Mouse (Mus musculus): ENCODE measurements around the gene Fetub. TPM values are rescaled to one million over a fixed set of nuclear protein-coding genes. Genes with fewer than 3 reads are reported as not detected.
"Not testable (repeated sequence)": the region's sequence is repeated elsewhere in the genome, so short reads cannot be mapped to it uniquely, and the experiment has no call there.

Fetub gene
- total RNA-seq, 2 experiments from 2014 or later = 0.49 to 0.54 TPM

GRCm38 (mm10) chr16:22919971-22920854, 2.1 kb downstream of the Fetub start:
- DNase-seq (ENCODE audit: low spot score in 2 of 2) = no peak
- no peak overlapping the region for H3K4me3 ChIP-seq
- H3K27ac ChIP-seq = no peak overlapping the region
- TF ChIP-seq CTCF (conservative IDR thresholded peaks at IDR 0.05) = no peak

- no peak for TF ChIP-seq CTCF (conservative IDR thresholded peaks at IDR 0.05)
- no peak overlapping the region for H3K4me3 ChIP-seq
- DNase-seq (ENCODE audit: low spot score in 2 of 2) = no peak
- H3K27ac ChIP-seq = no peak overlapping the region
These were observed 3.6 kb downstream of the Fetub start for GRCm38 (mm10) chr16:22921761-22922160.

- Histone ChIP-seq H3K27ac (no peak overlapping the region), H3K4me3 (no peak overlapping the region)
- TF ChIP-seq CTCF (conservative IDR thresholded peaks at IDR 0.05) = no peak
- no peak for DNase-seq (ENCODE audit: low spot score in 2 of 2)
These were observed 4.3 kb downstream of the Fetub start for GRCm38 (mm10) chr16:22922433-22922832.

- no peak for TF ChIP-seq CTCF (conservative IDR thresholded peaks at IDR 0.05)
- peak; percentile 44 to 68 for DNase-seq (ENCODE audit: low spot score in 2 of 2)
- Histone ChIP-seq H3K27ac (peak overlapping the region; percentile 72), H3K4me3 (no peak overlapping the region)
These were observed 11.4 kb downstream of the Fetub start for GRCm38 (mm10) chr16:22929575-22929974.

GRCm38 (mm10) chr16:22931431-22932200, 13.5 kb downstream of the Fetub start:
- DNase-seq (ENCODE audit: low spot score in 2 of 2) = no peak
- H3K27ac ChIP-seq = no peak overlapping the region
- no peak overlapping the region for H3K4me3 ChIP-seq
- no peak for TF ChIP-seq CTCF (conservative IDR thresholded peaks at IDR 0.05)

- no peak for DNase-seq (ENCODE audit: low spot score in 2 of 2)
- TF ChIP-seq CTCF (conservative IDR thresholded peaks at IDR 0.05) = no peak
- Histone ChIP-seq H3K27ac (no peak overlapping the region), H3K4me3 (no peak overlapping the region)
These were observed 19.5 kb downstream of the Fetub start for GRCm38 (mm10) chr16:22937631-22938030.

- Histone ChIP-seq H3K4me3 (no peak overlapping the region), H3K27ac (no peak overlapping the region)
- no peak for TF ChIP-seq CTCF (conservative IDR thresholded peaks at IDR 0.05)
- no peak for DNase-seq (ENCODE audit: low spot score in 2 of 2)
These were observed 20.4 kb downstream of the Fetub start for GRCm38 (mm10) chr16:22938541-22938940.

- H3K4me3 ChIP-seq = no peak overlapping the region
- no peak for DNase-seq (ENCODE audit: low spot score in 2 of 2)
- TF ChIP-seq CTCF (conservative IDR thresholded peaks at IDR 0.05) = no peak
- no peak overlapping the region for H3K27ac ChIP-seq
These were observed 21.1 kb downstream of the Fetub start for GRCm38 (mm10) chr16:22939120-22939695.

GRCm38 (mm10) chr16:22941825-22942476, 23.8 kb downstream of the Fetub start:
- not testable (repeated sequence) for DNase-seq (ENCODE audit: low spot score in 2 of 2); H3K4me3 ChIP-seq; H3K27ac ChIP-seq

- no peak for TF ChIP-seq CTCF (conservative IDR thresholded peaks at IDR 0.05)
- no peak overlapping the region for H3K4me3 ChIP-seq
- no peak for DNase-seq (ENCODE audit: low spot score in 2 of 2)
- no peak overlapping the region for H3K27ac ChIP-seq
These were observed 29.2 kb downstream of the Fetub start for GRCm38 (mm10) chr16:22947371-22947770.

- DNase-seq (ENCODE audit: low spot score in 2 of 2) = no peak
- H3K27ac ChIP-seq = no peak within 1 kb of the TSS
- no peak for TF ChIP-seq CTCF (conservative IDR thresholded peaks at IDR 0.05)
- H3K4me3 ChIP-seq = no peak within 1 kb of the TSS
These were observed 32.8 kb downstream of the Fetub start, which contains the start of gene Hrg for GRCm38 (mm10) chr16:22950840-22951395. TSS of gene Hrg (plus strand) at chr16:22951072.

- TF ChIP-seq CTCF (conservative IDR thresholded peaks at IDR 0.05) = peak; percentile 71
- no peak overlapping the region for H3K27ac ChIP-seq
- DNase-seq (ENCODE audit: low spot score in 2 of 2) = no peak
- H3K4me3 ChIP-seq = no peak overlapping the region
These were observed 34.9 kb downstream of the Fetub start for GRCm38 (mm10) chr16:22953069-22953468.
